Mouse (Mus musculus) spleen, postnatal 10 days (tissue): ENCODE results near the gene Ostf1.
A peak's percentile ranks its signal among the peaks of the same experiment; 100 is the strongest.

Experiments used
- DNase-seq, 2 experiments: peaks; one replicate each; pipeline ENCODE4 v3.0.0; 2021 to 2022; ENCODE audit warnings: low spot score in 2 of 2

The Ostf1 gene

DNA sequence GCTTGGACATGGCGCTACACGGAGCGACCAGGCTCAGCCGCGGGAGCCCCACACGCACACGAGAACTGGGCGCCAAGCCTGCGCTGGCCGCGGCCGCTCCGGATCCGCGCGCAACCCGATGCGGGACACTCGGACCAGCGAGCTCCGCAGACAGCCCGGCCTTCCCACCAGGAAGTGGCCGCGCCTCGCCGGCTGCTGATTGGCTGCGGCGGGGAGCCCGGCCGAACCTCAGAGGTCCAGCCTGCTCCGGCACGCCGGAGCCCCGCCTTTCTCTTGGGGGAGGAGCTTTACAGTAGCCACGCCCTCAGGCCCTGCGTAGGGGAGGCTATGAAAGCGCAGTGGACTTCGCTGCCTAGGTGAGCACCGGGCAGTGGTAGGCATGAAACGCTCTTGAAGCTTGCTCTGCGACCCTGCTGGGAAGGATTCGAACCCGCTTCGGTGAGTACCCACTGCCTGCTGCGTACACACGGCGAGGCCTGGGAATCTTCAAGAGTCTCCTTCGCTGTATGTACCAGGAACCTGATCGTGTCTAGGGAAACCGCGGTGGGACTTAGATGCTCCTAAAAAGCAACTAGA lies at the start of gene Ostf1, which contains the start of gene Nmrk1:
Ostf1 (minus strand) TSS at position 180 of the 576 bp plus-strand sequence.
Nmrk1 (plus strand) TSS at position 307 of the 576 bp plus-strand sequence.
- DNase-seq: peak; percentile 98 to 99

DNA sequence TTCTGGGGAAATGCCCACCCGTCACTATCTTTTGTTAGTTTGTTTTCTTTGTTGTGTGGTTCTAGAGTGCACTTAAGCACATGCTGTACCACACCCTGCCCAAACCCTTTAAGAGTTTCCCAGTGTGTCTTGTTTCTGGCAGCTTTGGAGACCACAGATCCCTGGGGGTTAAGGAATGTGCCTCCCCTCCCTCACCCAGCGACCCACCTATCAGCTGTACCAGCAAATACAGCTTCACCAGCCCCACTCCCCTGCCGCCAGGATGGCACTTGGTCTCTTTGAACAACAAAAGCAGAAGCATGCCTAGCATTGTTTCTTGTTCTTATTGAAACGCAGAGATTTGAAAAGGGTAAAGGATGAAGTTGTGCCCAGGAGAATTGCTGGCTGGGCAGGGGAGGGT lies 41.5 kb upstream of the Ostf1 start:
- DNase-seq: no peak

DNA sequence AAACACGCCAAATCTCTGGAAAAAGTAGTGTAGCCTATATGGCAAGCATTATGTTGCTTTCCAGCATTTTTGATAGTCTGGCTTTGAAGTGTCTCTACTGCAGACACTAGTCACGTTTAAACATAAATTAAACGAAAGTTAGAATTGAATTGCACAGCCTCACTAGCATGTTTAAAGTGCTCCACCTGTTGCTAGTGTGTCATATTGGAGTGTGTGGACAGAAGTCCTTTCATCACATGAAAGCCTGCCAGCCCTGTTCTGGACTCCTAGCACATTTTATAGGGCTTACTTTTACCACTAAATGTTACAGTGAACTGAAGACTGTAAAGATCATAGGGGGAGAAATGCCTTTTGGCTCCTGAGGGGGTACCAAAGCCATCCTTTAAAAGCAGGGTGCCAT lies 40.9 kb upstream of the Ostf1 start:
- no peak for DNase-seq

DNA sequence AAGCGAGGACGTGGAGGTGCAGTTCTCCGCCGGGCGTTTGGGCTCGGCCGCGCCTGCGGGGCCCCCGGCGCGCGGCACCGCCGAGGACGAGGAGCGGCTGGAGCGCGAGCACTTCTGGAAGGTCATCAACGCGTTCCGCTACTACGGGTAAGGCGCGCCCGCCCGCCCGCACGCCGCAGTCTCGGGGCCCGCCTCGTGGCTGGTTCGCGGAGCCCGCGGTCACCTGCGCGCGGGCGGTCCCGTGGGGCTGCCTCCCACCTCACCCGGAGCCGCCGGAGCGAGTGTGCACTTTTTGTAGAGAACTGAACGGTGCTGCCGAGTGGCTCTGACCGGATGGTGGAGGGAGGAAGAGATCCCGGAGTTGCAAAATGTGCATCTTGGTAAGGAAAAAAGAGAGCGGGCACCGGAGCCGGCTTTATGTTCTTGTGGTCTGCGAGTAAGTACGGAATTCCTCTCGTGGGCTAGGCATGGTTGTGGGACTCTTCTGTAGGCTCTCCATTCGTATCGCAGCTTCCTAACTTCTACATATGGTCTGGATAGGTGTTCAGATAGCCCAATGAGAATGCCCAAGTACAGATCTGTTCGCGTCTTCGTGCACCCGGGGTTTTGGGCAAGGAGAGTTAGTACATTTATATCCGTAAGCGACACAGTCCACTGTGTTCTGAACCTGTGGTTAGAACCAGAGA lies 39.6 kb upstream of the Ostf1 start:
- peak; percentile 61 to 69 for DNase-seq

DNA sequence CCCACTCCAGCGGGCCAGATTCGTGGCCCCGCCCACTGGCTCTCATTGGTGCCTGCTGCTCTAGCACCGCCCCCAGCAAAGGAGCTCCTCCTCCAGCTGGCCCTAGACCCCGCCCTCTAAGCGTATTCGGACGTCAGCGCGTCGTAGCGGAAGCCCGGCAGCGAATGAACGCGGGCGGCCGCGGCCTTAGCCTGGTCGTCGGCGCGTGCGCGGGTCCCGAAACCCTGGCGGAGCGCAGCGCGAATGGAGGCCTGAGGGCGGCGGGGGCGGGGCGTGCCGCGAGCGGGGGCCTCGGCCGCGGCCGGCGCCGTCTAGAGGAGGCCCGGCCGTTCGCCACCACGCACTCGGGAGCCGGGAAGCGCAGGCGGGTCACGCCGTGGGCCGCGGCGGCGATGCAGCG lies 39.0 kb upstream of the Ostf1 start, which contains the start of gene Carnmt1:
Carnmt1 (plus strand) TSS at position 157 of the 400 bp plus-strand sequence.
- DNase-seq: peak; percentile 97 to 99

DNA sequence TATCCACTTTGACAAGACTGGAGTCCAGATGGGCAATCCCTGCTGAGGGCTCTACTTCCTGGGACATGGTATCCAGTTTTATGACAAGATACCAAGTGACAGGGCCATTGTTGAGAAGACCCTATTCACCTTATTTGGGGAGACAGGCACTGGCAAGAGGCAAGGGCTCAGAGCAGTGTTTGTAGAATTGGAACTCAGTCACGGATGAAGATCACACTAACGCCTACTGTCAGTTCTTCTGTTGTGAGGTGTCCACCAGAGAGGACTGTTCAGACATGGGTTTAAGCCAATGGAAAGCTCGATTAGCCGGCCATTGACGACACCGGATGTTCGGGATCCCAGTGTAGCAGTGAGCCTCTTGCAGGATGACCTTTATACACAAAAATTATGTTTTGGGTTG lies 37.9 kb upstream of the Ostf1 start:
- DNase-seq: no peak

DNA sequence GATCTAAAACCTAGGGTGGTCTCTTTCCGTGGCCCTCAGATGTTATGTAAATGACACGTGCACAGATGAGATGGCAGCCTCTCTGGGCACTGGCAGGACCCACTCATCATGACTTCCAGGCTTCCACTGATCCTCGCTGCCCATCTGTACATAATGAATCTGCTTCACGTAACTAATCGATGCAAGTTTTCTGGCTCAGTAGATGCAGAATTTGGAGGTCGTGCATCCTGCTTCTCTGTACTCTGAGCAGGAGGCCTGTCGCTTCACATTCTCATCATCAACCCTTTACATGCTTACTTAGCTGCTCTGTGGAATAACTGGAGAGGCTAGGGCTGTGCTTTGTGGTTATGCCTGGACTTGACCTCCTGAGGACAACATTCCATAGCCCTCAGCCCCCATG lies 35.3 kb upstream of the Ostf1 start:
- no peak for DNase-seq

DNA sequence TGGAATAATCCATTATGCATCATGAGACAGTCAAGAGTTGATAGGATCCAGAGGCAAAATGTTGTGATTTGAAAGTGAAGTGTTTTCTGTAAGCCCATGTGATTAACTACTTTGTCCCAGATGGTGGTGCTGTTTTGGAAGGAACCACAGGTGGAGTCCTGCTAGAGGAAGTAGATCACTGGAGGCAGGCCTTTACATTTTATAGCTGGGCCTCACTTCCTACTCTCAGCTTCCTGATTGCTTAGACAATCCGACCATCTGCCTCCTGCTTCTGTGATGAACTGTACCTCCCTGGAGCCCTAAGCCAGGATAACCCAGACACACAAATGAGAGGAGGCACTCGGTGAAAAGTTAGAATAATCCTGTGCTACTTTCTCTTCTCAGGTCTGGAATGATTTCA lies 32.3 kb upstream of the Ostf1 start:
- no peak for DNase-seq

DNA sequence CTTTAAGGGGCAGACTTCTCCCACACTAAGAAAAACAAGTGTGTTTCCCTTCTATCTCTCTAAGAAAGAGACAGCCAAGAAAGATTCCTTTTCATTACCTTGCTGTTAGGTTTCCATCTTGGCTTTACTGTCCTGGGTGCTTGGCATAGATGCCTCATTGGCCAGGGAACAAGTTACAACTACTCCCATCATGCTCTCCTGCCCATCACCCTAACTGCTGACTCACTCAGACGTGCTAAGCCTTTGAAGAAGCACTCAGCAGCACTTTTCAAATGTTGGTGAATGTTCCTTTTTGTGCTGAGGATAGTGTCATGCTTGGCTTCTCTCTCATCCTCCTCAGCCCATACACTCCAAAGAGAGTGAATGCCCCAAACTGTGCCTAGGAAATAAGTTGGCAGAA lies 30.1 kb upstream of the Ostf1 start:
- no peak for DNase-seq

DNA sequence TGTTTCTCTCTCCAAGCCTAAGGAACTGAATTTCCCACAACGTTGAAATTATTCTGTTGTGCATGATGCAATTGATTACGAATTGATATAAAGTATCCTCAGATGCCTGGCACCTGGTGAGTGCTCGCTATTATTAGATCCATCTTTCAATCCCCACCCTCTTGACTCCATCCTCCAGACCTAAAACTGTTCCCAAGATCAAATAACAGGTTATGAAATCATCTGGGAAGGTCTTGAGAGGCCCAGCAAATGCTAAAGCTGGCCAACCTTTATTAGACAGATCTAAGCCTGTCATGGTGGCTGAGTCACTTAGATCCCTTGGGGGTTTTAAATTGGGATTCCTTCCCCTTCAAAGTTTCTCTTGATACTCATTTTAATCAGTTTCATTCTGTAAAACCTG lies 28.8 kb upstream of the Ostf1 start:
- DNase-seq: no peak

DNA sequence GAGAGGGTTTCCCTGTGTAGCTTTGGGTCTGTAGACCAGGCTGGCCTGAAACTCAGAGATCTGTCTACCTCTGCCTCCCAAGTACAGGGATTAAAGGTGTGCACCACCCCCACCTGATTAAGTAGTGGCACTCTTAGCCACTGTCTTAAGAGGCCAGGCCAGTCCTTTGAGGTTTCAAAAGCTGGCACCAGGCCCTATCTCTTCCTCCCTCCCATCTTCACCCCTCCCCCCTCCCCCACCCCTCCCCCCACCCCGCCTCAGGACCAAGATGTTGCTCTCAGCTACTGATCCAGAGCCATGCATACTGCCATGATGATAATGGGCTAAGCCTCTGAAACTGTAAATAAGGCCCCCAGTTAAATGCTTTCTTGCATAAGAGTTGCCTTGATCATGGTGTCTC lies 27.7 kb upstream of the Ostf1 start:
- DNase-seq: no peak

DNA sequence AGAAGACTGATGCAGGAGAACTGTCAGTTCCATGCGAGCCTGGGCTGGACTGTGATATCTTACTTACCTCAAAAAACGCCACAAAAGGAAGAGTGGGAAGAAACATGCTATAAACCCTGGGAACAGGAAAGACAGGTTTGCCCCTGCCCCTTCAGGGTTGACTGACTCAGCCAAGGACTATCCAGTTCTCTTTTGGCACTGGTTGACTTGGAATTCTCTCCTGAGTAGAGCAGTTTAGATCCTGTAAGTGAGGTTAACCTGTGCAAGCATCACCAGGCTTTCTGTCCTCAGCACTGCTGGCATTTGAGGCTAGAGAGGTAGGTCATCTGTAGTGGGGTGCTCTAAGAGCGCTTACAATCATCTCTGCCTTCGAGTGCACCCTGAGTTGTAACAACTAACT lies 26.9 kb upstream of the Ostf1 start:
- DNase-seq: no peak

DNA sequence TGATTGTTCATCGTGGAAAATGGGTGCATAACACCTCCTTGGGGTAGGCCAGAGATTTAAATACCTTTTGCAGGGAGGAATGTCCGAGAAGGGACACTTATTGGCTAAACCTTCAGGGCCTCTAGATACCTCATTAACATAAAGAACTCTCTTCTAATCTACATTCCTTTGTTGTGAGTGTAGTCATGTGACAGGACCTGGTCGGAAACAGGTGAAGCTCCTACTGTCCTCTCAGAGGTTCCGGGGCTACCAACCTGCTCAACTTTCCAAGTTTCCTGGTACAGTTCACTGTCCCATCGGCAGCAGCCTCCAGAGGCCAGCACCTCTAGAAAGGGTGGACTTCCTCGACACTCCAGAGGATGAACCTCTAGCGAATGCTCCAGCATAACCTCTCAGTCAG lies 24.4 kb upstream of the Ostf1 start:
- DNase-seq: no peak

DNA sequence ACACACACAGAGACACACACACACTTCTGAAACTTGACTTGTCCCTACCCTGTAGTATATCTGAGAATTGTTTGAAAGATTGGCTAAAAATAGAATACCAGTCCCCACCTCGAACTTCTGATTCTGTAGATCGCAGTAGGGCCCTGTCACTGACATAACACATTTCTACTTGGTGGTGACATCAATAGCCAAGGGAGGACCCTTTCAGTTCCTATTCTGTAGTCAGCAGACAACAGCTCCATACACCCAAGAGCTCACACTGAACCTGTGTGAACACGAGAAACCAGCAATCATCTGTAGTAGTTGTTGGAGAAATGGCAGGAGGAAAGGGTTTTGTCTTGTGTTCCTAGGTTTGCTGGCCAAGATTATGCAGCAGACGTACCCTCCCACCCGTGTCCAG lies 23.4 kb upstream of the Ostf1 start:
- DNase-seq: no peak

DNA sequence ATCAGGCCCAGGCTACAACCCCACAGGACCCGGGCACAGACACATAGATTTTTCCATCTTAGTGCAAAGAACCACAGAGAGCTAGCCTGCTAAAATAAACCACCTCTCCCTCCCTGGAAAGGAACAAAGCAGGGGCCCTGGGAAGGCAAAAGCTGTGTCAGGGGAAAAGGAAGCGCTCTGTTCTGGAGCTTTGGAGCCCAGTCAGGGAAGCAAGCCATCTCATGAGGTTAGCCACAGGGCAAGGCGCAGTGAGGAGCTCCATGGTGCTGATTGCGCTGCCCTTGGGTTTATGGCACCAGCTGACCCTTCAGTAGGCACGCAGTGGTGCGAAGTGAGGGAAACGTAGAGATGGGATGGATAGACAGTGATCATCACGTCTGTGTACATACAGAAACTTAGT lies 22.7 kb upstream of the Ostf1 start:
- DNase-seq: no peak

DNA sequence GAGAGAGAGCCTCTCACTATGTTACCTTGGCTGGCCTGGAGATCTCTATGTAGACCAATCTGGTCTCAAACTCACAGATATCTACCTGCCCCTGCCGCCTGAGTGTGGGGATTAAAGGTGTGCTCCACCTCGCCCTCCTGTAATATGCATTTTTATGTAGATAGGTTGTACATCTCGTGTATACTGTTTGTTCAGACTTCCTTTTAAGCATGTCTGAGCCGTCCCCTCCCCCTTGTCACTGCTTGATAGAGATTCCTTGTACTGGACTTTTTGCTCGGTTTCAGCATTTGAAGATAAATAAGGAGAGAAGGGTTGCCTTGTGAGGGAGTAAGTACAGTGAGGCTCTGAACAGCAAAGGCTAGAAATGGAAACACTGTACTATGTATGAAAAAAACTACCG lies 21.4 kb upstream of the Ostf1 start:
- no peak for DNase-seq

DNA sequence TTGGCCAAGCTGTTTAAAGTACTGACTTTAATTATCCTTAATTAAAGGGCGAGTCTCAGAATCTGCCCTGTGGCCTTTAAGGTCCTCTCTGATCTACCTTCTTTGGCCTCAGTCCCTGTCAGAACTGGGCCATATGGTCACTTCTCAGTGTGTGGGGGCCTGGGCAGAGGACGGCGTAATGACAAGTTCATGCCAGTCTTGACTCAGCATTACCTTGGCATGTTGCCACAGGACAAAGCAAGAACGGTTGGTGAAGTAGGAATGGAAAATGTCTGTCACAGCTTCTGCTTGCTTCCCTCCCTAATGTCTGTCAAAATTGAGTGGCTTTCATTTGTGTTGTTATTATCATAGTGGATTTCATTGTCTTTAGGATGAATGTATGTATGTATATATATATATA lies 21.0 kb upstream of the Ostf1 start:
- no peak for DNase-seq

DNA sequence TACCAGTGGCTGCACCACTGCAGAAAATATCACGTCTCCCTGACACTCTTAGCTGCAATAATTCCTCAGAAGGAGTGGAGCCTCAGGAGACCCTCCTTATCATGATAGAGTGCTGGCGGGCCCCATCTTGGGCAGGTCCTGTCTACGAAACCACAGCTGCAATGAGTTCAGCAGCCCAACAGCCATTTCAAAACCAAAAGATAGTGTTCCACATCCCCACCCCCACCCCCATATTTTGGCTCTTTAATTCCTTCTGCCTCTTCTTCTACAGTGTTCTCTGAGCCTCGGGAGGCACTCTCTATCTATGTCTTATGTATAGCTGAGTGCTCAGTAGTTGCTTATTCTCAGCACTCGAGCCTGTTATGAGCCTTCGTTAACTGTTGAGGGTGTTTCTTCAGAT lies 18.9 kb upstream of the Ostf1 start:
- DNase-seq: no peak

DNA sequence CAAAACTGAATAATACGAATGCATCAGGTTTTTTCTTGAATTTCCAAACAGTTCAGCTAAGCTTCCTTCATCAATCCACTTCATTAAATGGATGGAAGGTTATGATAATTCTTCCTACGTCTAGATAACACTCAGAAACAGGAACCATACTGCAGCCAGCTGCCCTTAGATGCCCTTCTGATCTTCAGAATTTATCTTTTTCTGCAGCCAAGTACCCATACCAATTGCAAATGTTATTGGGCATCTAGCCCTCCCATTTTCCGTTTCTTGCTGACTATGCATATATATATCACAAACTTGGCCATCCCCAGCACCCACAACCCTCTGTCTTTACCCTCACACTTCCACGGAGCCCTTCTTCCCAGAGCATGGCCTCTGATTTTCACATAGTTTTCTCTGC lies 18.3 kb upstream of the Ostf1 start:
- DNase-seq: no peak

DNA sequence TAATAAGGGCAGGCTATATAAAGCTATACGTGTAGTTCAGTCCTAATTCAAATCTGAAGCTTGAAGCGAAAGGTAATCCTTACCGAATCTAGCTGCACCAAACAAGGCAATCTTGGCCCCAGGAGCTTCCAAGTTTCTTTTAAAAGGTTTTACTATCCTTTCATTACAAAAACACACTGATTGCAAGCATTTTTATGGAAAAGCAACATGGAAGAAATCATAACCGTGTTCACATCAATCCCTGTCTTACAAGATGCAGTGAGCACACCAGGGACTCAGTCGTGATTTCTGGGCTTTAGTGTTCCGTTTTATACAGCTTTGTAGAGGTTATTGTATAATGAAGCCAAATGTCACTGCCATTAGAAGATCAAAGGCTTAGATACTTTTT lies 16.9 kb upstream of the Ostf1 start:
- DNase-seq: no peak

DNA sequence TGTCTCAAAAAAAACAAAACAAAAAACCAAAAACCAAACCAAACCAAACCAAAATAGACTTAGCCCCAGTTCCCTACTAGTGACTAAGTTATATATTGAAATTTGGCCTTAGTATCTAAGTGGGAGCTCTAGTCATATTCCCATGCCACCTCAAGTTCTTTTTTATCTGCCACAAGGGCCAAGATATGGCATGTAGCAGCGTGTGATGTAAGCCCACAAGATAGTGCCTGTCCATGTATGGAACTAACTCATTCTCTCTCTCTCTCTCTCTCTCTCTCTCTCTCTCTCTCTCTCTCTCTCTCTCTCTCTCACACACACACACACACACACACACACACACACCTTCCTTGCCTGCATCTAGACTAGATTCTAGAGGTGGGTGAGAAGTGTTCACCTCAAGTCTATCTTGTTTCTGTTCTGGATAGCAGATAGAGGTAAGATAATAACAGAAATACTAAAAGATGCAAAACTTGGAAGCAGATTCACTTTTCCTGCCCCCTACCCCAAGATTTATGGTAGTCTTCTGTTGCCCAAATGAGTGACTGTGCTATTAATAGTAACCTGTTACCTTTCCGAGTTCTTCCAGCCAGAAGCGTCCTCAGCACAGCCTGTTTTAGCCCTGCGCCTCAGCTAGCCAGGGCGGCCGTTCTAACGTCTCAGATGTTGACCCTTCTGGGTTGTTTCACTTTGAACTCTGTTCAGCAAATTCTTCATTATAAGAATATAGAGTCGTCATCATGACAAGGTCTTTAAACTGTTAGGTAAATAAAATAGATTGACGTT lies 16.3 kb upstream of the Ostf1 start:
- DNase-seq: no peak

DNA sequence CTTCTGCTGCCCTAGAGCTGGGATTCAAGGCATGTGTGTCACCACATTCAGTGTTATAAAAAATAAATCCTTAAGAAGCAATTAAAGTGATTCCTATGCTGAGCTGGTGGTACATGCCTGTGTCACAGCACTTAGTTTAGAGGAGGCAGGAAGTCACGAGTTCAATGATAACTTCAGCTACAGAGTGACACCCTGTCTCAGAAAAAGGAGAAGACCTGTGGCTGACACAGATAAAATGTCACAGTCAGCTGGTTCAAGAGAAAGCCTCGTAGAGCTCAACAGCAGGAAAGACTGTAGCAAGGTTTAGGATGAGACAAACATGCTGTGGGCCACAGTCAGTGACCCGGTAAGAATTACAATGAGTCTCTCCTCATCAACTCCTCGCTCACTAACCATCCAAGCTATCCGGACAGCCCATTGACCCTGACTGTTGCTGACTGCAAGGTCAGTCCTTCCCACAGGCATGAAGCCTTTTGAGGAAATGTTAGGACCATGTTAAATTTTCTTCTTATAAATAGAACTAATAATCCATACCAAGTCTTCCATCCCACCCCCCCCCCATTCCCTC lies 15.3 kb upstream of the Ostf1 start:
- DNase-seq: no peak

DNA sequence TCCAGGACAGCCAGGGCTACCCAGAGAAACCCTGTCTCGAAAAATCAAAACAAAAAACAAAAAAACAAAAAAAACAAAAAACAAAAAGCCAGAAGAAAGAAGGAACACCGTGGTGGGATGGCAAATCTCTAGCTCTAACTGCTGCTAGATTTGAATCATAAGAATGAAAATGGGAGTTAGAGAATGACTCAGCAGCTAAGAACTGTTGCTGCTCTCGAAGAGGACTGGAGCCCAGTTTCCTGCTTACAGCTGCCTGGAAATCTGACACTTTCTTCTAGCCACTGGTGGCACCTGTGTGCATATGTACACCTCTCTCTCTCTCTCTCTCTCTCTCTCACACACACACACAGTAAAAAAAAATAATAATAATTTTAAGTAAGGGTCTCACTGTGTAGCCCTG lies 14.8 kb upstream of the Ostf1 start:
- no peak for DNase-seq
